Mouse (Mus musculus) heart, postnatal 4 days (tissue): ENCODE measurements at regions not wholly inside any gene's neighbourhood (a gene's known extent, or its start where the extent isn't known, plus 50 kb on each side); places are given as distances from the start of the nearest gene placed in this dataset.
"Not testable (repeated sequence)": the region's sequence is repeated elsewhere in the genome, so short reads cannot be mapped to it uniquely, and the experiment has no call there.

Experiments used
- DNase-seq: peaks from one replicate; pipeline ENCODE4 v3.0.0; 2021

- no peak for DNase-seq
Measured at GRCm38 (mm10) chr5:77809844-77810243, 402.0 kb upstream of the Igfbp7 start.

- peak; percentile 70 for DNase-seq
Measured at GRCm38 (mm10) chr5:77807726-77808125, 399.9 kb upstream of the Igfbp7 start.

- DNase-seq, result no peak
Measured at GRCm38 (mm10) chr5:77806334-77807157, 398.7 kb upstream of the Igfbp7 start.

- no peak for DNase-seq
Measured at GRCm38 (mm10) chr5:77805796-77806195, 398.0 kb upstream of the Igfbp7 start.

- no peak for DNase-seq
Measured at GRCm38 (mm10) chr5:77805303-77805702, 397.5 kb upstream of the Igfbp7 start.

- DNase-seq, result no peak
Measured at GRCm38 (mm10) chr5:77804113-77804512, 396.3 kb upstream of the Igfbp7 start.

GRCm38 (mm10) chr5:77803562-77803961, 395.7 kb upstream of the Igfbp7 start:
- peak; percentile 56 for DNase-seq

GRCm38 (mm10) chr5:77796960-77797359, 389.1 kb upstream of the Igfbp7 start:
- no peak for DNase-seq

- DNase-seq, result no peak
Measured at GRCm38 (mm10) chr5:77795766-77796165, 387.9 kb upstream of the Igfbp7 start.

GRCm38 (mm10) chr5:77783953-77784352, 376.1 kb upstream of the Igfbp7 start:
- no peak for DNase-seq

GRCm38 (mm10) chr5:77762426-77763042, 354.7 kb upstream of the Igfbp7 start:
- peak; percentile 4 for DNase-seq

GRCm38 (mm10) chr5:77762013-77762412, 354.2 kb upstream of the Igfbp7 start:
- no peak for DNase-seq

- DNase-seq, result no peak
Measured at GRCm38 (mm10) chr5:77748933-77749332, 341.1 kb upstream of the Igfbp7 start.

- no peak for DNase-seq
Measured at GRCm38 (mm10) chr5:77746604-77747003, 338.8 kb upstream of the Igfbp7 start.

- no peak for DNase-seq
Measured at GRCm38 (mm10) chr5:77743467-77743866, 335.6 kb upstream of the Igfbp7 start.

- not testable (repeated sequence) for DNase-seq
Measured at GRCm38 (mm10) chr5:77730286-77730685, 322.4 kb upstream of the Igfbp7 start.

- no peak for DNase-seq
Measured at GRCm38 (mm10) chr5:77681592-77681991, 273.8 kb upstream of the Igfbp7 start.

- no peak for DNase-seq
Measured at GRCm38 (mm10) chr5:77672073-77672924, 264.5 kb upstream of the Igfbp7 start.

GRCm38 (mm10) chr5:77663096-77663495, 255.3 kb upstream of the Igfbp7 start:
- DNase-seq, result no peak

- no peak for DNase-seq
Measured at GRCm38 (mm10) chr5:77659016-77659415, 251.2 kb upstream of the Igfbp7 start.

GRCm38 (mm10) chr5:77644651-77645050, 236.8 kb upstream of the Igfbp7 start:
- DNase-seq, result no peak

- no peak for DNase-seq
Measured at GRCm38 (mm10) chr5:77620402-77620801, 212.6 kb upstream of the Igfbp7 start.

- DNase-seq, result no peak
Measured at GRCm38 (mm10) chr5:77610496-77610895, 202.7 kb upstream of the Igfbp7 start.
